Mouse (Mus musculus) liver, embryonic 12.5 days (tissue): ENCODE data around the gene Ap3d1. TPM values are rescaled to one million over a fixed set of nuclear protein-coding genes. Genes with fewer than 3 reads are reported as not detected.

Experiments used
- ATAC-seq: fragments of 200-750 bp; cut with Nextera tagmentation; 2 replicates; pipeline ENCODE4 v1.8.0; 2017; ENCODE audit warnings: moderate number of reproducible peaks, mild to moderate bottlenecking, moderate library complexity
- H3K27ac ChIP-seq: fragments of 300-500 bp; sonication (generic); 2 replicates; pipeline ENCODE4 v1.5.1; 2016; ENCODE audit warnings: mild to moderate bottlenecking
- H3K27me3 ChIP-seq: fragments of 300-500 bp; sonication (generic); replicated peaks from 2 replicates; pipeline ENCODE4 v1.6.1; 2016; ENCODE audit warnings: mild to moderate bottlenecking, moderate library complexity
- H3K36me3 ChIP-seq: fragments of 300-500 bp; sonication (generic); 2 replicates; pipeline ENCODE4 v1.6.1; 2016; ENCODE audit warnings: mild to moderate bottlenecking, moderate library complexity
- H3K4me1 ChIP-seq: fragments of 300-500 bp; sonication (generic); 2 replicates; pipeline ENCODE4 v1.6.1; 2016
- H3K4me2 ChIP-seq: fragments of 300-500 bp; sonication (generic); 2 replicates; pipeline ENCODE4 v1.6.1; 2016; ENCODE audit warnings: mild to moderate bottlenecking, moderate library complexity
- H3K4me3 ChIP-seq: fragments of 300-500 bp; sonication (generic); 2 replicates; pipeline ENCODE4 v1.5.1; 2016; ENCODE audit warnings: mild to moderate bottlenecking, moderate library complexity
- H3K9ac ChIP-seq: fragments of 300-500 bp; sonication (generic); 2 replicates; pipeline ENCODE4 v1.6.1; 2016; ENCODE audit warnings: mild to moderate bottlenecking, moderate library complexity
- H3K9me3 ChIP-seq: fragments of 300-500 bp; sonication (generic); replicated peaks from 2 replicates; pipeline ENCODE4 v1.6.1; 2016; ENCODE audit warnings: mild to moderate bottlenecking, moderate library complexity
- WGBS: fragments of 180-500 bp; shearing (Covaris S2); methylation state at CpG from one replicate; pipeline ENCODE4 v1.1.7; 2016; ENCODE audit not compliant: insufficient replicate concordance; 5-methylcytosine and 5-hydroxymethylcytosine counted together
- polyA plus RNA-seq: library from polyadenylated mRNA; unstranded; fragments of >200 nt; fragmentation: Nextera tagmentation; extraction: Ambion mirVana; gene quantifications from 2 replicates; pipeline ENCODE4 v1.2.1, GENCODE M21; 2016

Gene Ap3d1
- polyA plus RNA-seq = 36.5 and 38.2 TPM in 2 replicates

- H3K4me1 ChIP-seq = peaks cover 65% of the 10 kb centered on the region
- peak within 1 kb of the TSS; percentile 95 for H3K9ac ChIP-seq
- peak within 1 kb of the TSS; percentile 97 for H3K4me3 ChIP-seq
- H3K9me3 ChIP-seq = no peaks in the 10 kb centered on the region
- 2% methylated on average over 25 of the region's 25 CpGs for WGBS
- peak; percentile 97 for ATAC-seq
- H3K36me3 ChIP-seq = peaks cover 7% of the 10 kb centered on the region; the same call in 1 of the 2 replicates
- peak within 1 kb of the TSS; percentile 84 for H3K27ac ChIP-seq
- no peaks in the 10 kb centered on the region for H3K27me3 ChIP-seq
- H3K4me2 ChIP-seq = peak within 1 kb of the TSS; percentile 80
Measured at GRCm38 (mm10) chr10:80742180-80742978, at the start of gene Ap3d1. Gene Ap3d1 (minus strand): TSS chr10:80742264.

GRCm38 (mm10) chr10:80791476-80792174 lies 49.6 kb upstream of the Ap3d1 start:
- H3K9me3 ChIP-seq = no peaks in the 10 kb centered on the region
- no peak overlapping the region for H3K4me3 ChIP-seq
- H3K9ac ChIP-seq = no peak overlapping the region
- H3K4me1 ChIP-seq = peaks cover 32% of the 10 kb centered on the region
- peaks cover 100% of the 10 kb centered on the region for H3K36me3 ChIP-seq
- H3K27ac ChIP-seq = 0 out of 2 replicates have a peak overlapping the region, but pooled peaks have one; percentile 22
- H3K4me2 ChIP-seq = no peak overlapping the region
- H3K27me3 ChIP-seq = no peaks in the 10 kb centered on the region
- ATAC-seq = no peak
- WGBS = 76% methylated on average over 33 of the region's 33 CpGs

GRCm38 (mm10) chr10:80790761-80791404 lies 48.8 kb upstream of the Ap3d1 start:
- WGBS = 82% methylated on average over 19 of the region's 19 CpGs
- Histone ChIP-seq H3K4me3 (no peak overlapping the region), H3K9me3 (no peaks in the 10 kb centered on the region), H3K4me2 (no peak overlapping the region), H3K36me3 (peaks cover 100% of the 10 kb centered on the region), H3K4me1 (peaks cover 24% of the 10 kb centered on the region), H3K27me3 (no peaks in the 10 kb centered on the region), H3K9ac (no peak overlapping the region), H3K27ac (no peak overlapping the region)
- no peak for ATAC-seq

- no peaks in the 10 kb centered on the region for H3K9me3 ChIP-seq
- no peak overlapping the region for H3K9ac ChIP-seq
- no peak for ATAC-seq
Measured at GRCm38 (mm10) chr10:80787517-80787916, 45.5 kb upstream of the Ap3d1 start.

GRCm38 (mm10) chr10:80785963-80786362 lies 43.9 kb upstream of the Ap3d1 start:
- Histone ChIP-seq H3K4me1 (peaks cover 1% of the 10 kb centered on the region; the same call in 1 of the 2 replicates), H3K27ac (no peak overlapping the region), H3K4me3 (no peak overlapping the region), H3K36me3 (peaks cover 100% of the 10 kb centered on the region), H3K27me3 (no peaks in the 10 kb centered on the region), H3K9ac (no peak overlapping the region), H3K4me2 (no peak overlapping the region), H3K9me3 (no peaks in the 10 kb centered on the region)
- no peak for ATAC-seq
- 89% methylated on average over 11 of the region's 11 CpGs for WGBS

More at GRCm38 (mm10) chr10:80787517-80787916, 45.5 kb upstream of the Ap3d1 start:
- peaks cover 100% of the 10 kb centered on the region for H3K36me3 ChIP-seq
- H3K27me3 ChIP-seq = no peaks in the 10 kb centered on the region
- H3K4me2 ChIP-seq = no peak overlapping the region
- 75% methylated on average over 2 of the region's 2 CpGs for WGBS
- H3K4me3 ChIP-seq = no peak overlapping the region
- no peak overlapping the region for H3K27ac ChIP-seq
- H3K4me1 ChIP-seq = peaks cover 17% of the 10 kb centered on the region

DNA sequence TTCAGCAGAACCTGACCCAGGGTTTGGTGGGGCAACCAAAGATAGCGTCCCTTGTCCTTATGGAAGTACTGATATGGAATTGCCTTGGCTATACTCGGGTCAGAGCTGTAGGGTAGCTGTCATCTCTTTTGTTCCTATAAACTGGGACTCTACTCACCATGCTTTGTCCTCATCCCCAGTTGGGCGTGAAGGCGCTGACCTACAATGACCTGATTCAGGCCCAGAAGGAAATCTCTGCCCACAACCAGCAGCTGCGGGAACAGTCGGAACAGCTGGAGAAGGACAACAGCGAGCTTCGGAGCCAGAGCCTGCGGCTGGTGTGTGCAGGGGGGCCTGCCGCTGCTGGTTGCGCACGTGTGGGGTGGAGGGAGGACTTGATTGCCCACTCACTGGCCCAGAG lies 42.8 kb upstream of the Ap3d1 start:
- Histone ChIP-seq H3K4me1 (no peaks in the 10 kb centered on the region), H3K4me2 (no peak overlapping the region), H3K4me3 (no peak overlapping the region), H3K27me3 (no peaks in the 10 kb centered on the region), H3K36me3 (peaks cover 100% of the 10 kb centered on the region), H3K9me3 (no peaks in the 10 kb centered on the region), H3K9ac (no peak overlapping the region), H3K27ac (no peak overlapping the region)
- no peak for ATAC-seq
- WGBS = 93% methylated on average over 12 of the region's 12 CpGs

GRCm38 (mm10) chr10:80784302-80784701 lies 42.2 kb upstream of the Ap3d1 start:
- peaks cover 100% of the 10 kb centered on the region for H3K36me3 ChIP-seq
- H3K4me1 ChIP-seq = no peaks in the 10 kb centered on the region
- H3K27me3 ChIP-seq = no peaks in the 10 kb centered on the region
- H3K9me3 ChIP-seq = no peaks in the 10 kb centered on the region
- ATAC-seq = no peak
- WGBS = 97% methylated on average over 2 of the region's 2 CpGs
- no peak overlapping the region for H3K27ac ChIP-seq
- H3K4me2 ChIP-seq = no peak overlapping the region
- H3K4me3 ChIP-seq = no peak overlapping the region
- no peak overlapping the region for H3K9ac ChIP-seq

GRCm38 (mm10) chr10:80779565-80779964 lies 37.5 kb upstream of the Ap3d1 start:
- Histone ChIP-seq H3K4me2 (no peak overlapping the region), H3K4me3 (no peak overlapping the region), H3K9ac (no peak overlapping the region), H3K27me3 (no peaks in the 10 kb centered on the region), H3K27ac (no peak overlapping the region), H3K4me1 (peaks cover 6% of the 10 kb centered on the region), H3K9me3 (no peaks in the 10 kb centered on the region), H3K36me3 (peaks cover 100% of the 10 kb centered on the region)
- no peak for ATAC-seq

- 89% methylated on average over 5 of the region's 5 CpGs for WGBS
- Histone ChIP-seq H3K4me1 (peaks cover 30% of the 10 kb centered on the region), H3K4me2 (no peak overlapping the region), H3K9me3 (no peaks in the 10 kb centered on the region), H3K27ac (no peak overlapping the region), H3K36me3 (peaks cover 100% of the 10 kb centered on the region), H3K9ac (no peak overlapping the region), H3K4me3 (no peak overlapping the region), H3K27me3 (no peaks in the 10 kb centered on the region)
- ATAC-seq = no peak
Measured at GRCm38 (mm10) chr10:80777123-80777522, 35.1 kb upstream of the Ap3d1 start.

- peaks cover 32% of the 10 kb centered on the region for H3K4me1 ChIP-seq
- no peaks in the 10 kb centered on the region for H3K27me3 ChIP-seq
- H3K4me3 ChIP-seq = no peak overlapping the region
- H3K36me3 ChIP-seq = peaks cover 100% of the 10 kb centered on the region
- 76% methylated on average over 6 of the region's 6 CpGs for WGBS
- H3K27ac ChIP-seq = no peak overlapping the region
- no peak overlapping the region for H3K9ac ChIP-seq
- ATAC-seq = no peak
- no peak overlapping the region for H3K4me2 ChIP-seq
- no peaks in the 10 kb centered on the region for H3K9me3 ChIP-seq
Measured at GRCm38 (mm10) chr10:80776358-80776869, 34.4 kb upstream of the Ap3d1 start.

- ATAC-seq = no peak
- no peak overlapping the region for H3K27ac ChIP-seq
- peaks cover 100% of the 10 kb centered on the region for H3K36me3 ChIP-seq
- 87% methylated on average over 4 of the region's 4 CpGs for WGBS
- H3K27me3 ChIP-seq = no peaks in the 10 kb centered on the region
- H3K9ac ChIP-seq = no peak overlapping the region
- H3K4me3 ChIP-seq = no peak overlapping the region
- no peak overlapping the region for H3K4me2 ChIP-seq
- H3K9me3 ChIP-seq = no peaks in the 10 kb centered on the region
- peaks cover 32% of the 10 kb centered on the region for H3K4me1 ChIP-seq
Measured at GRCm38 (mm10) chr10:80775731-80776130, 33.7 kb upstream of the Ap3d1 start.

DNA sequence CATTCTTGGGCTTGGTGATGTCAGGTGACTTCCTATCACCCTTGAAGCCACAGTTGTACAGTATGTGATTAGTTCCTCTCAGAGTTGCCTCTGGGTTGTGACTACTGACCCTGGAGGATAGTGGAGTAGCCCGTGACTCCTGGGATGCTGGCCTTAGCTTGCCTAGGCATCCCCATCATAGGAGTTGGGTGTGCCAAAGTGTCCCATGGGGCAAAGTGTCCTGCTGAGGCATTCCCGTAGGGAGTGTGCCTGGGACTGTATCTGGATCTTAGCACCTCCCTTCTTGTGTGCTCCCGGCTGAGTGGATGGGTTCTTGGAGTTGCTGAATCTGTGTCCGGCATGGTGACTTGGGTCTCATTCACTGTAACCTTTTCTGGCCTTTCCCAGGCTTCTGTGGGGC lies 32.9 kb upstream of the Ap3d1 start:
- no peaks in the 10 kb centered on the region for H3K27me3 ChIP-seq
- H3K4me1 ChIP-seq = peaks cover 38% of the 10 kb centered on the region
- no peaks in the 10 kb centered on the region for H3K9me3 ChIP-seq
- no peak overlapping the region for H3K27ac ChIP-seq
- no peak overlapping the region for H3K9ac ChIP-seq
- H3K4me3 ChIP-seq = no peak overlapping the region
- H3K36me3 ChIP-seq = peaks cover 100% of the 10 kb centered on the region
- WGBS = 70% methylated on average over 4 of the region's 4 CpGs
- no peak overlapping the region for H3K4me2 ChIP-seq
- ATAC-seq = peak; percentile 23; the same call in 1 of the 2 replicates
